Mouse (Mus musculus): ENCODE measurements at regions not wholly inside any gene's neighbourhood (a gene's known extent, or its start where the extent isn't known, plus 50 kb on each side); places are given as distances from the start of the nearest gene placed in this dataset.

DNA sequence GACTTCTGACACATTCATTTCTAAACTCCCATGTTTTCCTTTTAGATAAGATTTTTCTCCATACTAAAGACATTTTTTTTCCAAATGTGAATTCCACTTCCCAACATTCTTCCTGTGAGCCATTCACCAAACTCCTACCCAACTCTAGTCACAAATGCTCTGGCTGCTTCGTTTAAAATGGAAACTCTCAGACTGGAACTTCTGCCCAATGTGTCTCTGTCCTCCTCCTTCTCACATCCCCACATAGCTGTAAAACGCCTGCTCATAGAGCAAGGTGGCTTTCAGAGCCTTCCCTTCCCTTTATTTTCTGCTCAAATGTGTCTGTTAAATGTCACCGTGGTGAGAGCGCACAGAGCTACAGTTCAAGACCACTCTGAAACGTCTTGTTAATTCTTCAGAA is 50.1 kb upstream of the Mgmt start:
- DNase-seq (ENCODE audit: low spot score in 2 of 2): no peak

Measured in left cerebral cortex, adult 18-20 months (tissue).